Mouse (Mus musculus) gonadal fat pad, adult 2 months (tissue): ENCODE data around the gene Hoxc4. TPM values are rescaled to one million over a fixed set of nuclear protein-coding genes. Genes with fewer than 3 reads are reported as not detected.

Experiments used
- DNase-seq: peaks from one replicate; pipeline ENCODE4 v3.0.0-alpha.2; 2012; ENCODE audit warnings: low read depth
- polyA plus RNA-seq: library from polyadenylated mRNA; depleted of rRNA; stranded (reverse); fragments of >200 nt; gene quantifications from 2 replicates; pipeline ENCODE4 v1.2.3, GENCODE M21; 2012; rRNA removed

The Hoxc4 gene
- polyA plus RNA-seq, 1 experiment, result 4.9 TPM

GRCm38 (mm10) chr15:103083598-103083997 lies 64.9 kb downstream of the Hoxc4 start:
- DNase-seq, result no peak

- DNase-seq, result no peak
These were observed 66.2 kb downstream of the Hoxc4 start for GRCm38 (mm10) chr15:103084944-103085343.

GRCm38 (mm10) chr15:103085831-103086671 lies 67.3 kb downstream of the Hoxc4 start:
- DNase-seq, result no peak

Other genes with a start within 250 kb of the Hoxc4 start
- not detected in 2 replicates for gene Hoxc13, start 97.8 kb upstream of the Hoxc4 start, polyA plus RNA-seq
- gene Hoxc12, start 82.2 kb upstream of the Hoxc4 start, polyA plus RNA-seq, result not detected in 2 replicates
- 0.08 TPM in 1 of 2 replicates, not detected in the other for gene Hoxc11, start 64.5 kb upstream of the Hoxc4 start, polyA plus RNA-seq
- gene Hoxc10, start 52.1 kb upstream of the Hoxc4 start, polyA plus RNA-seq, result 0.71 and 0.73 TPM in 2 replicates
- gene Hoxc5, start 51.5 kb upstream of the Hoxc4 start, polyA plus RNA-seq, result 9.9 and 11.3 TPM in 2 replicates
- gene Hoxc9, start 42.5 kb upstream of the Hoxc4 start, polyA plus RNA-seq, result 2.2 and 4.1 TPM in 2 replicates
- gene Hoxc8, start 28.3 kb upstream of the Hoxc4 start, polyA plus RNA-seq, result 23.5 and 29.8 TPM in 2 replicates
- 18.3 and 24.2 TPM in 2 replicates for gene Hoxc6, start 20.7 kb upstream of the Hoxc4 start, polyA plus RNA-seq
- 16.1 and 17.5 TPM in 2 replicates for gene Smug1, start 148.2 kb downstream of the Hoxc4 start, polyA plus RNA-seq
- gene Cbx5, start 220.9 kb downstream of the Hoxc4 start, polyA plus RNA-seq, result 33.3 and 42.5 TPM in 2 replicates
- 83.1 and 114 TPM in 2 replicates for gene Hnrnpa1, start 221.5 kb downstream of the Hoxc4 start, polyA plus RNA-seq
- gene Nfe2, start 239.5 kb downstream of the Hoxc4 start, polyA plus RNA-seq, result 0.63 and 1.8 TPM in 2 replicates